ENCODE assay signal across 9 mouse cellular contexts in genomic region chr2:39224621-39225020, GRCm38 (mm10). TPM values are rescaled to one million over a fixed set of nuclear protein-coding genes. Genes with fewer than 3 reads are reported as not detected.
DNase-seq lines count a peak whose midpoint lies in the region; ATAC-seq and TF ChIP-seq lines count a peak whose summit lies in the region.
"Had no signal": no experiment of that assay in that cellular context is flagged by ENCODE, and none has a peak within 500 bp of the region (broad histone marks: within the 10 kb centered on the region; RNA-seq: fewer than 3 reads in every experiment).

No protein-coding gene starts in this region.

- no peak for TF ChIP-seq POLR2A in liver, adult 2 months (IDR thresholded peaks at IDR 0.05; ENCODE audit: extremely low read depth, insufficient read depth, low read length)

- DNase-seq in liver, adult 2 months (ENCODE audit: extremely low read depth, low read depth, low spot score), result peak; percentile 77
- no peak for DNase-seq in liver
- no peak for DNase-seq in limb, embryonic 10.5 days (ENCODE audit: low spot score)
- DNase-seq in thymus, postnatal 4 days, result no peak
- no peak for DNase-seq in frontal cortex, adult 2 months (ENCODE audit: extremely low spot score in 1 of 2, low spot score in 1 of 2)
- no peak for DNase-seq in left cerebral cortex, postnatal 36 days (ENCODE audit: low spot score in 2 of 2)
- DNase-seq: heart, postnatal 4 days had no signal

- intact Hi-C loops in left cerebral cortex, postnatal 36 days (cut with DNase I), result no loop called here

- H3K27ac ChIP-seq in liver, adult 2 months (replicated peaks; ENCODE audit: insufficient read depth, low read depth, low read length), result no peak overlapping the region
- H3K27ac ChIP-seq in embryonic facial prominence, embryonic 12.5 days, result no peak overlapping the region
- H3K27ac ChIP-seq in limb, embryonic 10.5 days, result no peak overlapping the region
- H3K27ac ChIP-seq in neural tube, embryonic 15.5 days (replicated peaks), result no peak overlapping the region

- no peak overlapping the region for H3K9ac ChIP-seq in liver, adult 2 months (ENCODE audit: low read depth, low read length)
- H3K9ac ChIP-seq in embryonic facial prominence, embryonic 12.5 days, result no peak overlapping the region
- 0 out of 2 replicates have a peak overlapping the region, but pooled peaks have one; percentile 14 for H3K9ac ChIP-seq in neural tube, embryonic 15.5 days (replicated peaks)

- peak overlapping the region; percentile 73 for H3K4me2 ChIP-seq in embryonic facial prominence, embryonic 12.5 days (replicated peaks)
- H3K4me2 ChIP-seq in neural tube, embryonic 15.5 days, result peak overlapping the region; percentile 62

- ATAC-seq in embryonic facial prominence, embryonic 12.5 days (ENCODE audit: insufficient number of reproducible peaks, insufficient read depth, low FRiP score, low TSS enrichment), result no peak
- ATAC-seq in neural tube, embryonic 15.5 days (ENCODE audit: low FRiP score), result no peak

- H3K4me3 ChIP-seq in liver, adult 2 months (ENCODE audit: insufficient read depth, low read depth, low read length), result no peak overlapping the region
- H3K4me3 ChIP-seq in embryonic facial prominence, embryonic 12.5 days, result peak overlapping the region; percentile 78; the same call in 1 of the 2 replicates
- H3K4me3 ChIP-seq in limb, embryonic 10.5 days, result peak overlapping the region; percentile 72; the same call in 1 of the 2 replicates
- peak overlapping the region; percentile 24 for H3K4me3 ChIP-seq in neural tube, embryonic 15.5 days (replicated peaks)

- H3K79me2 ChIP-seq in liver, adult 2 months (ENCODE audit: control insufficient read depth, insufficient read depth, low read length), result peaks cover 24% of the 10 kb centered on the region; the same call in 1 of the 2 replicates

- H3K4me1 ChIP-seq in liver, adult 2 months (ENCODE audit: control insufficient read depth, insufficient read depth, low read length), result peaks cover 11% of the 10 kb centered on the region
- peaks cover 6% of the 10 kb centered on the region for H3K4me1 ChIP-seq in embryonic facial prominence, embryonic 12.5 days
- peaks cover 9% of the 10 kb centered on the region for H3K4me1 ChIP-seq in limb, embryonic 10.5 days
- peaks cover 17% of the 10 kb centered on the region for H3K4me1 ChIP-seq in neural tube, embryonic 15.5 days

- H3K9me3 ChIP-seq in embryonic facial prominence, embryonic 12.5 days, result no peaks in the 10 kb centered on the region
- no peaks in the 10 kb centered on the region for H3K9me3 ChIP-seq in limb, embryonic 10.5 days (replicated peaks)
- no peaks in the 10 kb centered on the region for H3K9me3 ChIP-seq in neural tube, embryonic 15.5 days (replicated peaks)

- TF ChIP-seq CTCF in liver, adult 2 months (IDR thresholded peaks at IDR 0.05; ENCODE audit: low read depth, low read length), result no peak

- no peaks in the 10 kb centered on the region for H3K27me3 ChIP-seq in liver, adult 2 months (ENCODE audit: control insufficient read depth, insufficient read depth, low read length)
- no peaks in the 10 kb centered on the region for H3K27me3 ChIP-seq in embryonic facial prominence, embryonic 12.5 days
- no peaks in the 10 kb centered on the region for H3K27me3 ChIP-seq in limb, embryonic 10.5 days (ENCODE audit: low read depth, poor library complexity, severe bottlenecking)
- H3K27me3 ChIP-seq in neural tube, embryonic 15.5 days (replicated peaks), result 0 out of 2 replicates have a peak, but pooled peaks cover 3% of the 10 kb centered on the region

- H3K36me3 ChIP-seq in liver, adult 2 months (ENCODE audit: control insufficient read depth, insufficient read depth, low read length), result no peaks in the 10 kb centered on the region
- H3K36me3 ChIP-seq in embryonic facial prominence, embryonic 12.5 days, result no peaks in the 10 kb centered on the region
- no peaks in the 10 kb centered on the region for H3K36me3 ChIP-seq in limb, embryonic 10.5 days
- no peaks in the 10 kb centered on the region for H3K36me3 ChIP-seq in neural tube, embryonic 15.5 days

RNA-seq across cellular contexts. Expression of gene Ppp6c, which starts 1.6 kb away (rescaled TPM):
- total RNA-seq in liver, adult 2 months (2014; rRNA removed), result 22.4 and 27.1 TPM in 2 replicates
- 16.3 and 20.9 TPM in 2 replicates for polyA plus RNA-seq in liver, adult 2 months (2012; rRNA removed)
- polyA plus RNA-seq in embryonic facial prominence, embryonic 12.5 days (2016; fragmentation: Nextera tagmentation; extraction: Ambion mirVana), result 64.6 and 67.1 TPM in 2 replicates
- 65.1 and 70.7 TPM in 2 replicates for polyA plus RNA-seq in limb, embryonic 10.5 days (2016; fragmentation: Nextera tagmentation; extraction: Ambion mirVana)
- polyA plus RNA-seq in neural tube, embryonic 15.5 days (2015; fragmentation: Nextera tagmentation; extraction: Ambion mirVana), result 67.1 and 73.5 TPM in 2 replicates
- polyA plus RNA-seq in frontal cortex, adult 2 months (2012; rRNA removed), result 40.1 and 46.5 TPM in 2 replicates
- 10 to 100 TPM; 63.0 to 64.6 TPM for total RNA-seq in left cerebral cortex, postnatal 36 days (2021)

RNA-seq across cellular contexts. Expression of gene Scai, which starts 34.1 kb away (rescaled TPM):
- 3.4 and 4.7 TPM in 2 replicates for total RNA-seq in liver, adult 2 months (2014; rRNA removed)
- 0.17 and 0.28 TPM in 2 replicates for polyA plus RNA-seq in liver, adult 2 months (2012; rRNA removed)
- polyA plus RNA-seq in embryonic facial prominence, embryonic 12.5 days (2016; fragmentation: Nextera tagmentation; extraction: Ambion mirVana), result 19.0 and 19.9 TPM in 2 replicates
- 11.0 and 14.3 TPM in 2 replicates for polyA plus RNA-seq in limb, embryonic 10.5 days (2016; fragmentation: Nextera tagmentation; extraction: Ambion mirVana)
- 16.5 and 17.6 TPM in 2 replicates for polyA plus RNA-seq in neural tube, embryonic 15.5 days (2015; fragmentation: Nextera tagmentation; extraction: Ambion mirVana)
- polyA plus RNA-seq in frontal cortex, adult 2 months (2012; rRNA removed), result 9.4 and 10.3 TPM in 2 replicates
- 10 to 100 TPM; 59.9 to 60.5 TPM for total RNA-seq in left cerebral cortex, postnatal 36 days (2021)
